19 mouse cellular contexts compared by ENCODE assay signal in genomic region chr16:33944126-33944525, GRCm38 (mm10). TPM values are rescaled to one million over a fixed set of nuclear protein-coding genes. Genes with fewer than 3 reads are reported as not detected.
A peak's percentile ranks its signal among the peaks of the same experiment; 100 is the strongest.
DNase-seq lines count a peak whose midpoint lies in the region; ATAC-seq lines count a peak whose summit lies in the region.
"Had no signal": no experiment of that assay in that cellular context is flagged by ENCODE, and none has a peak within 500 bp of the region (broad histone marks: within the 10 kb centered on the region; RNA-seq: fewer than 3 reads in every experiment).

No protein-coding gene starts in this region.

- no peak overlapping the region for H3K4me3 ChIP-seq in lung, embryonic 16.5 days (ENCODE audit: low read length)
- no peak overlapping the region for H3K4me3 ChIP-seq in liver, embryonic 11.5 days (ENCODE audit: low read depth, low read length)
- H3K4me3 ChIP-seq: forebrain, embryonic 12.5 days; heart, adult 2 months; intestine, embryonic 15.5 days; liver, embryonic 12.5 days; midbrain, embryonic 13.5 days; neural tube, embryonic 13.5 days had no signal

- ATAC-seq in lung, embryonic 16.5 days (ENCODE audit: low read depth) = no peak
- no peak for ATAC-seq in liver, embryonic 11.5 days (replicated peaks; ENCODE audit: low FRiP score)
- ATAC-seq: activated CD4-positive, CD25-positive, alpha-beta regulatory T cell, adult 4 months; CD4-positive, CD25-positive, alpha-beta regulatory T cell, adult 4 months; intestine, embryonic 15.5 days; liver, embryonic 12.5 days; midbrain, embryonic 13.5 days had no signal

- intact Hi-C loops in heart, postnatal 25 days (cut with DNase I) = no loop called here

- H3K9me3 ChIP-seq in lung, embryonic 16.5 days (ENCODE audit: control insufficient read depth, low read length) = no peaks in the 10 kb centered on the region
- no peaks in the 10 kb centered on the region for H3K9me3 ChIP-seq in liver, embryonic 11.5 days (ENCODE audit: control insufficient read depth, low read length)
- H3K9me3 ChIP-seq: forebrain, embryonic 12.5 days; intestine, embryonic 15.5 days; liver, embryonic 12.5 days; midbrain, embryonic 13.5 days; neural tube, embryonic 13.5 days had no signal

- peaks cover 61% of the 10 kb centered on the region for H3K4me1 ChIP-seq in lung, embryonic 16.5 days (replicated peaks; ENCODE audit: control insufficient read depth, insufficient read depth, low read length)
- peaks cover 18% of the 10 kb centered on the region for H3K4me1 ChIP-seq in liver, embryonic 11.5 days (replicated peaks; ENCODE audit: control insufficient read depth, insufficient read depth, low read length)

- WGBS in lung, embryonic 16.5 days = 71% methylated on average over 4 of the region's 4 CpGs
- 81% methylated on average over 4 of the region's 4 CpGs for WGBS in liver, embryonic 11.5 days

- DNase-seq in adrenal gland, postnatal 14 days = peak; percentile 62
- no peak for DNase-seq in adrenal gland, postnatal 25 days
- DNase-seq in heart, adult 11 months = peak; percentile 91
- DNase-seq in heart, postnatal 25 days (ENCODE audit: low spot score) = no peak
- no peak for DNase-seq in lung, postnatal 25 days (ENCODE audit: low spot score)
- DNase-seq in liver, embryonic 11.5 days (ENCODE audit: low spot score) = no peak
- DNase-seq: gastrocnemius, postnatal 10 days; right cerebral cortex, adult 18-20 months; thymus, postnatal 14 days had no signal

- H3K27me3 ChIP-seq in lung, embryonic 16.5 days (ENCODE audit: control insufficient read depth, insufficient read depth, low read depth, low read length) = no peaks in the 10 kb centered on the region
- no peaks in the 10 kb centered on the region for H3K27me3 ChIP-seq in liver, embryonic 11.5 days (replicated peaks; ENCODE audit: control insufficient read depth, insufficient read depth, low read length)
- H3K27me3 ChIP-seq: forebrain, embryonic 12.5 days; intestine, embryonic 15.5 days; midbrain, embryonic 13.5 days; neural tube, embryonic 13.5 days had no signal

- H3K27ac ChIP-seq in lung, embryonic 16.5 days (ENCODE audit: low read length) = peak overlapping the region; percentile 45
- no peak overlapping the region for H3K27ac ChIP-seq in liver, embryonic 11.5 days (ENCODE audit: low read depth, low read length)
- H3K27ac ChIP-seq: forebrain, embryonic 12.5 days; heart, adult 2 months; hindbrain, embryonic 14.5 days; liver, embryonic 12.5 days; midbrain, embryonic 13.5 days; neural tube, embryonic 13.5 days had no signal

- H3K36me3 ChIP-seq in lung, embryonic 16.5 days (ENCODE audit: control insufficient read depth, insufficient read depth, low read length) = no peaks in the 10 kb centered on the region; the same call in 1 of the 2 replicates
- H3K36me3 ChIP-seq in liver, embryonic 11.5 days (ENCODE audit: control insufficient read depth, insufficient read depth, low read length) = no peaks in the 10 kb centered on the region; the same call in 1 of the 2 replicates
- H3K36me3 ChIP-seq: forebrain, embryonic 12.5 days; intestine, embryonic 15.5 days; liver, embryonic 12.5 days; midbrain, embryonic 13.5 days; neural tube, embryonic 13.5 days had no signal

- H3K9ac ChIP-seq in lung, embryonic 16.5 days (ENCODE audit: low read length) = no peak overlapping the region
- H3K9ac ChIP-seq in liver, embryonic 11.5 days (ENCODE audit: low read depth, low read length) = no peak overlapping the region
- H3K9ac ChIP-seq: forebrain, embryonic 12.5 days; hindbrain, embryonic 14.5 days; intestine, embryonic 15.5 days; liver, embryonic 12.5 days; midbrain, embryonic 13.5 days; neural tube, embryonic 13.5 days had no signal

- no peak overlapping the region for H3K4me2 ChIP-seq in lung, embryonic 16.5 days (ENCODE audit: low read depth, low read length)
- no peak overlapping the region for H3K4me2 ChIP-seq in liver, embryonic 11.5 days
- H3K4me2 ChIP-seq: forebrain, embryonic 12.5 days; hindbrain, embryonic 14.5 days; intestine, embryonic 15.5 days; liver, embryonic 12.5 days; midbrain, embryonic 13.5 days; neural tube, embryonic 13.5 days had no signal

RNA-seq across cellular contexts. Expression of gene Umps, which starts 22.7 kb away (rescaled TPM):
- total RNA-seq in adrenal gland, postnatal 14 days (2021) = 38.2 and 40.3 TPM in 2 replicates
- 48.2 and 55.5 TPM in 2 replicates for total RNA-seq in adrenal gland, postnatal 25 days (2021)
- total RNA-seq in heart, postnatal 25 days (2021) = 1 to 10 TPM; 9.0 to 9.2 TPM
- 43.8 and 49.9 TPM in 2 replicates for polyA plus RNA-seq in lung, embryonic 16.5 days (2015; fragmentation: Nextera tagmentation; extraction: Ambion mirVana)
- 104 and 110 TPM in 2 replicates for polyA plus RNA-seq in liver, embryonic 11.5 days (2014; fragmentation: Nextera tagmentation; extraction: Ambion mirVana)

Comparison
In these comparisons a context has a peak if more than half of its experiments do, and no peak if none do; other contexts are left out.
1. DNase-seq: peak in adrenal gland, postnatal 14 days (single experiment) and heart, adult 11 months (single experiment); none in adrenal gland, postnatal 25 days (single experiment), heart, postnatal 25 days (single experiment), lung, postnatal 25 days (single experiment) and liver, embryonic 11.5 days (single experiment).